Mouse (Mus musculus): ENCODE results near the gene 4933425L06Rik.
A peak's percentile ranks its signal among the peaks of the same experiment; 100 is the strongest.

Gene 4933425L06Rik

GRCm38 (mm10) chr13:105081862-105082261 is at the start of gene 4933425L06Rik:
4933425L06Rik (plus strand) TSS chr13:105082122.
- DNase-seq (ENCODE audit: low read depth), result no peak

- no peak for DNase-seq (ENCODE audit: low read depth)
These were observed 44.1 kb upstream of the 4933425L06Rik start for GRCm38 (mm10) chr13:105037816-105038215.

GRCm38 (mm10) chr13:105038334-105038733 is 43.6 kb upstream of the 4933425L06Rik start:
- DNase-seq (ENCODE audit: low read depth), result no peak

GRCm38 (mm10) chr13:105043882-105044281 is 38.0 kb upstream of the 4933425L06Rik start:
- DNase-seq (ENCODE audit: low read depth), result no peak

- no peak for DNase-seq (ENCODE audit: low read depth)
These were observed 34.5 kb upstream of the 4933425L06Rik start for GRCm38 (mm10) chr13:105047377-105047776.

GRCm38 (mm10) chr13:105048662-105049061 is 33.3 kb upstream of the 4933425L06Rik start:
- DNase-seq (ENCODE audit: low read depth), result peak; percentile 24

GRCm38 (mm10) chr13:105051432-105051831 is 30.5 kb upstream of the 4933425L06Rik start:
- DNase-seq (ENCODE audit: low read depth), result no peak

GRCm38 (mm10) chr13:105053618-105054017 is 28.3 kb upstream of the 4933425L06Rik start:
- no peak for DNase-seq (ENCODE audit: low read depth)

- DNase-seq (ENCODE audit: low read depth), result no peak
These were observed 27.6 kb upstream of the 4933425L06Rik start, which contains the start of gene Rgs7bp for GRCm38 (mm10) chr13:105054181-105054940. Rgs7bp (minus strand) TSS chr13:105054930.

GRCm38 (mm10) chr13:105054941-105055309 is 27.0 kb upstream of the 4933425L06Rik start:
- DNase-seq (ENCODE audit: low read depth), result no peak

- no peak for DNase-seq (ENCODE audit: low read depth)
These were observed 26.5 kb upstream of the 4933425L06Rik start for GRCm38 (mm10) chr13:105055374-105055773.

- no peak for DNase-seq (ENCODE audit: low read depth)
These were observed 15.8 kb upstream of the 4933425L06Rik start for GRCm38 (mm10) chr13:105066119-105066518.

GRCm38 (mm10) chr13:105066890-105067845 is 14.8 kb upstream of the 4933425L06Rik start:
- DNase-seq (ENCODE audit: low read depth), result no peak

GRCm38 (mm10) chr13:105089276-105089675 is 7.4 kb downstream of the 4933425L06Rik start:
- no peak for DNase-seq (ENCODE audit: low read depth)

- no peak for DNase-seq (ENCODE audit: low read depth)
These were observed 14.4 kb downstream of the 4933425L06Rik start for GRCm38 (mm10) chr13:105096316-105096715.

- DNase-seq (ENCODE audit: low read depth), result no peak
These were observed 18.8 kb downstream of the 4933425L06Rik start for GRCm38 (mm10) chr13:105100705-105101104.

GRCm38 (mm10) chr13:105104385-105104784 is 22.5 kb downstream of the 4933425L06Rik start:
- peak; percentile 11 for DNase-seq (ENCODE audit: low read depth)

- no peak for DNase-seq (ENCODE audit: low read depth)
These were observed 29.7 kb downstream of the 4933425L06Rik start for GRCm38 (mm10) chr13:105111599-105111998.

- DNase-seq (ENCODE audit: low read depth), result no peak
These were observed 39.7 kb downstream of the 4933425L06Rik start for GRCm38 (mm10) chr13:105121617-105122016.

GRCm38 (mm10) chr13:105122092-105122491 is 40.2 kb downstream of the 4933425L06Rik start:
- no peak for DNase-seq (ENCODE audit: low read depth)

- peak; percentile 53 for DNase-seq (ENCODE audit: low read depth)
These were observed 48.2 kb downstream of the 4933425L06Rik start for GRCm38 (mm10) chr13:105130080-105130479.

GRCm38 (mm10) chr13:105132370-105132769 is 50.4 kb downstream of the 4933425L06Rik start:
- no peak for DNase-seq (ENCODE audit: low read depth)

GRCm38 (mm10) chr13:105132776-105133175 is 50.9 kb downstream of the 4933425L06Rik start:
- DNase-seq (ENCODE audit: low read depth), result no peak

All from c-Kit-positive CD71-positive TER-119-negative erythroid progenitor cells, embryonic 14.5 days (primary cell).